Mouse (Mus musculus): ENCODE measurements around the gene Prss54. TPM values are rescaled to one million over a fixed set of nuclear protein-coding genes. Genes with fewer than 3 reads are reported as not detected.
A peak's percentile ranks its signal among the peaks of the same experiment; 100 is the strongest.
"Not testable (repeated sequence)": the region's sequence is repeated elsewhere in the genome, so short reads cannot be mapped to it uniquely, and the experiment has no call there.

Prss54 gene
- total RNA-seq (2021): not detected
- long read RNA-seq: 0 reads

DNA sequence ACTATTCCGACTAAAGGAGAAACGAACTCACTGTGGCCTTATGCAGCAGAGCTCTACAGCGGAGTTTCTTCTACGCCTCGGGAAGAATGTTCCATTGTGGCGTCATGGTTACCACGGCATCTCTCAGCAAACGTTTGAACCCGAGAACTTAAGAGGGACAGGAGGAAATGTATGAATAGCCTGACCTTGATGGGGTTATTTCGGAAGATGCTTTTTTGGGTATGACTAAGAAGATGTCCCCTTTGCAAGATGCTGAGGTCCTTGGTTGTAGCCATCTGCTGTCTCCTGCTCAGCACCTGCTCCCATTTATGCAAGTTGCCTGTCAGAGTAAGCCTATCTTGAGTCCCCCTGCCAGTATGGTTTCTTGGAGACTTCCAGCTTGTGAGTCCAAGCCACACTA lies at the start of gene Prss54:
Gene Prss54, minus strand, starts transcription at position 101 of the 400 bp plus-strand sequence.
- no peak for DNase-seq (ENCODE audit: low spot score in 2 of 2)

DNA sequence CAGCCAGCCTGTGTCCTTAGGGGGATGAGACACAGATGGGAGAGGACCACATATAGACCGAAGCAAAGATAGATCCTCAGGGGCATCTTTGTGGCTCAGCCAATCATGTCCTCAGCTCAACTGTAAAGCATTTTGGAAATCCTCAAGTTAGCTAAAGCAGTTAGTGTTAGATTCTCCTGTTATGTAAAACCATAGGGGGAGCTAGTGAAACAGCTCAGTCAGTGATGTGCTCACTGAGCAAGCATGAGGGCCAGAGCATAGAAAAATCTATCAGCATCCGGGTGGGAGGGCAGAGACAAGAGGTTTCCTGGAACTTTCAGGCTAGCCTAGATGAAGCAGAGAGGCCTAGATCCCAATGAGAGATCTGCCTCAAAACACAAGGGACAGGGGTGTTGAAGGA lies 48.7 kb upstream of the Prss54 start:
- no peak for DNase-seq (ENCODE audit: low spot score in 2 of 2)

- DNase-seq (ENCODE audit: low spot score in 2 of 2): peak; percentile 28 to 60
Observed at GRCm38 (mm10) chr8:95620046-95620445, 43.9 kb upstream of the Prss54 start.

DNA sequence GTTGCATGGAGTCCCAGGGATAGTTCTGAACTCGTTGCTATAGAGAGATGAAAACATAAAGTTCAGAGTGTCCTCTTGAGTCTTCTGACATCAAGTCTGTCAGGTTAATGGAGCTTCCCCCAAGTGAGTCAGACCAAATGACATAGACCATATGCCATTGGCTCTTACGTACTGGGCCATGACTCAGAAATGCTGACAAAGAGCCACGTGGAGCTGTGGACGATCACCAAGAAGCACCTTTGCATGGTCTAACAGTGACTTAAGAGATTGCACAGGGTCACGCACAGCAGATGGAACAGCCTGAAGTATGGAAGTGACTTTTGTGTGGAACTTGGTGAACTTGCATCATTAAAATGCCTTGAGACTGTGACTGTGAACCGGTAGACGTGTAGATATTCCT lies 40.2 kb upstream of the Prss54 start:
- no peak for DNase-seq (ENCODE audit: low spot score in 2 of 2)

GRCm38 (mm10) chr8:95611769-95612168 lies 35.6 kb upstream of the Prss54 start:
- DNase-seq (ENCODE audit: low spot score in 2 of 2): no peak

DNA sequence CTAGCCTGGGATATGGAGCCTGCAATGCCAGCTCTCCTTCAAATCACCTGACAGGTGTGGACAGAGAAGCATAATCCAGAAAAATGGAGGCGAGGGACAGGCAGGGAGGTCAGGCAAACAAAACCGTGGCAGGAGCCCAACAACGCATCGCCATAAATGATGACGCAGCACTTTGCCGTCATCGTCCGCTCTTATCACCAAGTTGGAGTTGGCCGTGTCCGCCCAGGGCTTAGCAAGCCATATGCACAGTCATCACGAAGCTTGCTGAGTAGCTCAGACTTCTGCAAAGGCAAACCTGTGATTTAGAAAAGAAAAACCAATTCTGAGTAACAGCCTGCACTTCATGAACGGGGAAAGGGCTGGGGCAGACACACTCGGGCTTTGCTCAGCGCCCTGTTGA lies 34.6 kb upstream of the Prss54 start:
- DNase-seq (ENCODE audit: low spot score in 2 of 2): no peak

DNA sequence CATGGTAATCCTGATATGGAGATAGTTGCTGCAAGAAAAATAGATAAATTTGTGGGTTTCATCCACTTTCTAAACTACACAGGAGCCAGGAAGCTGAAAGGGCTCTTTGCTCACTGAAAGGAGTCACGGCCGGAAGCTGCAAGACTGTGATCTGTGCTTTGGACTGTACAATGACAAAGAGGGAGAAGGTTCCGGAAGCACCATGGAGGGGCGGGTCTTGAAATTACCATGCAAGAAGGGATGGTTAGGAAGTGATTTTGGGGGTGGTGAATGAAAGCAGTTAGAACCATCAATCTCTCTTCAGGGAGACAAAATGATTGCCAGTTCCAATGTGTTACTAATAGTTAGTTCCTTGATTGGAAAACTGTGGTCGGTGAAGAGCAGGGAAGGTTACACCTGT lies 33.3 kb upstream of the Prss54 start:
- no peak for DNase-seq (ENCODE audit: low spot score in 2 of 2)

GRCm38 (mm10) chr8:95607210-95607609 lies 31.1 kb upstream of the Prss54 start:
- DNase-seq (ENCODE audit: low spot score in 2 of 2): peak; percentile 50 to 77

GRCm38 (mm10) chr8:95606509-95606908 lies 30.4 kb upstream of the Prss54 start:
- not testable (repeated sequence) for DNase-seq (ENCODE audit: low spot score in 2 of 2)

DNA sequence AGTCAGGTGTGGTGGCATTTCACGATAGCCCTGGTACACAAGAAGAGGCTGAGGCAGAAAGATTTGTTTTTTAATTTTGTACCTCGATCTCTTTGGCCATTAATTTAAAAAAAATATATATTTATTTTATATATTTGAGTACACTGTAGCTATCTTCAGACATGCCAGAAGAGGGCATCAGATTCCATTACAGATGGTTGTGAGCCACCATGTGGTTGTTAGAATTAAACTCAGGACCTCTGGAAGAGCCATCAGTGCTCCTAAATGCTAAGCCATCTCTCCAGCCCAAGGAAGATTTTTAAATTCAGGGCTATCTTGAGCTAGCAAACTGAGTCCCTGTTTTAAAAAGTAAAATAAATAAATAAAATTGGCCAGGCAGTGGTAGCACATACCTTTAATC lies 26.0 kb upstream of the Prss54 start:
- no peak for DNase-seq (ENCODE audit: low spot score in 2 of 2)

DNA sequence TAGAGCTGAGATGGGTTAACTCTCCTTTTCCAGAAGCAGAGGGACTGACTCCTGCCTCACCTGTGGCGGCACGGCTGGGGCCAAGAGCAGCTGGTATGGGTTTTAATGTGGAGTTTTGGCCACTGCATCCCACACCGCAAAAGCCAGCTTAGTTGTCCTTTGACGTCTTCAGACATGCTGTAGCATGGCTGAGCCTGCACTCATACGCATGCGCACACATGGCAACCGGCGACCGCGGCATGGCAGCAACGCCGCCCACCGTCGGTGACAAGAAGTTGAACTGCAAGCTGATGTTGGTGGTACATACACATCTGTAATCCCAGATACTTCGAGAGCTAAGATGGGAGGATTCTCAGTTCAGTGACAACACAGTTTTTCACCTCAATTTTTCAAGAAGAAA lies 25.2 kb upstream of the Prss54 start:
- DNase-seq (ENCODE audit: low spot score in 2 of 2): no peak

DNA sequence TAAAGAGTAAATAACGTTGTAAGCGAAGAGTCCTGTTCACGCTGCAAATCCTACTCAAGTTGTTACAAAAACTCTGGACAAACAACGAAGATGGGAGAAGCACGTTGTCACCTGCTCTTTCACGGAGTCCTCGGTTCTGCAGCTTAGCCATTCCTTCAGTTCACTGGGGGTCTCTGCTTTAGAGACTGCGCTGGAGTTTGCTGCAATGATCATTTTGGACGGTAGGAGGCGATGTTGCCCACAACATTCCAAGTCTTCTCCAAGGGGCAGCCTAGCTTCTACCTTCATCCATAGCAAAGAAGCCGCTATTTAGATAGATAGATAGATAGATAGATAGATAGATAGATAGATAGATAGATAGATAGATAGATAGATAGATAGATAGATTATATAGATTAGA lies 23.7 kb upstream of the Prss54 start:
- DNase-seq (ENCODE audit: low spot score in 2 of 2): peak; percentile 47 to 83

- DNase-seq (ENCODE audit: low spot score in 2 of 2): no peak
Observed at GRCm38 (mm10) chr8:95596841-95597241, 20.7 kb upstream of the Prss54 start.

- DNase-seq (ENCODE audit: low spot score in 2 of 2): no peak
Observed at GRCm38 (mm10) chr8:95595131-95595530, 19.0 kb upstream of the Prss54 start.

GRCm38 (mm10) chr8:95593439-95594393 lies 17.6 kb upstream of the Prss54 start:
- DNase-seq (ENCODE audit: low spot score in 2 of 2): no peak

GRCm38 (mm10) chr8:95592131-95592780 lies 16.1 kb upstream of the Prss54 start:
- DNase-seq (ENCODE audit: low spot score in 2 of 2): no peak

- DNase-seq (ENCODE audit: low spot score in 2 of 2): no peak
Observed at GRCm38 (mm10) chr8:95590539-95590938, 14.4 kb upstream of the Prss54 start.

DNA sequence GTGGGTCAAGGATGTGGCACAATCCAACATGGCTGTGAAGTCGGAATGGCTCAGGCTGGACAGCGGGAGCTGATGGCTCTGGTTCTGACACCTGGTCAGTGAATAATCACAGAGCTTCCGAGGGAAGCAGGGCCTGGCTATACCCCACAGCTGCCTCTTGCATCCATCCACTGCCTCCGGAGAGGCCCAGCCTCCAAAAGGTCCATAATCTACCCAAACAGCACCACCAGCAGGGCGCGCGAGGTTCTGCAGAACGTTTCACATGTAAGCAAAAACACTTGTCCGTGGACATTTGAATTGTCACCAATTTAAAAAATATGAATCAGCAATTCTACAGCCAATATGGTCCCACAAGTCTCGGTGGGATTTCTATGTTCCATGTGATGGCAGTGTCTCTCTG lies 13.1 kb upstream of the Prss54 start:
- no peak for DNase-seq (ENCODE audit: low spot score in 2 of 2)

GRCm38 (mm10) chr8:95587339-95587738 lies 11.2 kb upstream of the Prss54 start:
- no peak for DNase-seq (ENCODE audit: low spot score in 2 of 2)

DNA sequence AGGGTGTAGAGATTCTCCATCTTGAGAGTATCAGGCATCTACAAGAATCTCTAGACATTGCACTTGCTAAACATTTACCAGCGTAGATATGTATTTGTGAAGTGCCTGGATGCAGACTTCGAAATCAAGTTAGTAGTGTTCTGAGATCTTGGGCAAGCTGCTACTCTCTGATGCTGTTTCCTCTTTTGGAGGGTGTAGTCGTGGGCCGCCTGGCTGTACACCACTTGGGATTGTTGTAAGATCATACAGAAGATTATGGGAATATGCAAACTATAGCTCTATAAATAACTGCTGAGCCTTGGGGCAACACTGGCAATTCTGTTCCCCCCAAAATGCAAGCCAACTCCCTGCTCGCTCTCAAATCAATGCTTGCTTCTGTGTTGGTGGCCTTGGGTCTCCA lies 3.0 kb downstream of the Prss54 start:
- DNase-seq (ENCODE audit: low spot score in 2 of 2): no peak

- DNase-seq (ENCODE audit: low spot score in 2 of 2): no peak
Observed at GRCm38 (mm10) chr8:95566809-95567208, 9.3 kb downstream of the Prss54 start.

DNA sequence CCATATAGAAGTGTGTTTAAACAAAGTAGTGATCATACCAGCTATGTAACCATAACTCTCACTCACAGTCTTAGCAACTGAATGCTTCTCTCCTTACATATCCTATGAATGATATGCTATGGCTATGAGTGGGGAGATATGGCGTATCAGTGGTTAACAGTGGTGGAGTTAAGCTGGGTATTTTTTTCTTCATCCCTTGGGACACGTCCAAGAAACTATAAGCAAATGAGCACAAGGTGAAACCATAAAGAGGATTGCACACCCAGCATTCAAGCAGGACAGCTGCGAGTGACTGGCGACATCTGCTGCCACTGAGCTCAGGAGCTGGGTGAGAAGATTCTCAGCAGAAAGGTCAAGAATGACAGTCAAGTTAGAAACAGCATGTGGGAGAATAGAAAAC lies 9.9 kb downstream of the Prss54 start:
- no peak for DNase-seq (ENCODE audit: low spot score in 2 of 2)

GRCm38 (mm10) chr8:95555963-95556362 lies 20.2 kb downstream of the Prss54 start:
- no peak for DNase-seq (ENCODE audit: low spot score in 2 of 2)
